Mouse (Mus musculus): ENCODE measurements around the gene Tpt1.

The Tpt1 gene

DNA sequence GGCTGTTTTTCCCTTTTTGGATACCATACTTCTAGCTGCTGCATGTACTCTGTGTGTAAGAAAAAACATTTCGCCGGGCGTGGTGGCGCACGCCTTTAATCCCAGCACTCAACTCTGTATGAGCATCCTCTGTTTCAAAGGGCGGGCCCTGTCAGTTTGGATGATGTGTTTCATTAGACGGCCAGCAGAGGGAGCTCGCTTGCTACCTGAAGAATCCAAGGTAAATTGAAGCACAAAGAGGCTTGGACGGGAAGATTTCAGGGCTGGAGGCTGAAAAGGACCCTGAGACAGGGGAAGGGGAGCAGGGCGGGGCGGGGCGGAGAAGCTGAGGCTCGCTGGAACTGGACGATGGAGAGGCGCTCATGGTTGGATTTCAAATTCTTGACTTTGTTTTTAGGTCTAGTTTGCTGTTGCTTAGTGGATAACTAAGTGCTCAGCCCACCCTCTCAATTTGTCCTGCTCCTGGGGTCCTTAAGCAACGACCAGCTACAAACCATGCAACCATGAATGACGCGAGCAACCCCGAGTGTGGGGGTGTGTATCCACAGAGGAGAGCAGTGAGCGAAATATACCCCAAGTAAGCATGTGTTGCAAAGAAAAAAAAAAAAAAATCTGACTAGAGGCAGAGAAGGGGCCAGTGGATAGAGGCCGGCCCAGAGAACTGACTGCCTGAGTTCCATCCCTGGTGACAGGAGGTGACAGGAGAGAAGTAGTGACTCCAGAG is 31.6 kb downstream of the Tpt1 start:
- peak; percentile 76 to 81 for DNase-seq (ENCODE audit: low spot score in 2 of 2)

DNA sequence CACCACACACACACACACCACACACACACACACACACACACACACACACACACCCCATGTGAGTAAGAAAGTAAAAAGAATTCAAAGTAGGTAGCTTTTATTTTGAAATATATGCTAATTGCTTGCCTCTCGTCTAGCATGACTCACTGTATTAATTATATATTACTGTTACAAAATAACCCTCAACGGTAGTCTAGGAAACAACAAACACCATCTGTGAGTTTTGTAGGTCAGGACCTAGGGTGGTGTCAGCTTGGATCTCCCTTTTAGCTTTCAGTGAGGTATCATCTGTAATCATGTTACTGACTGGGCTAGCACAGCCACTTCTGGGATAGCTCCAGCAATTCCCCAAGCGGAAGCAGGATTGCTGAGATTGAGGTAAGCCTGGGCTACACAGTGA is 32.4 kb downstream of the Tpt1 start:
- DNase-seq (ENCODE audit: low spot score in 2 of 2): no peak

DNA sequence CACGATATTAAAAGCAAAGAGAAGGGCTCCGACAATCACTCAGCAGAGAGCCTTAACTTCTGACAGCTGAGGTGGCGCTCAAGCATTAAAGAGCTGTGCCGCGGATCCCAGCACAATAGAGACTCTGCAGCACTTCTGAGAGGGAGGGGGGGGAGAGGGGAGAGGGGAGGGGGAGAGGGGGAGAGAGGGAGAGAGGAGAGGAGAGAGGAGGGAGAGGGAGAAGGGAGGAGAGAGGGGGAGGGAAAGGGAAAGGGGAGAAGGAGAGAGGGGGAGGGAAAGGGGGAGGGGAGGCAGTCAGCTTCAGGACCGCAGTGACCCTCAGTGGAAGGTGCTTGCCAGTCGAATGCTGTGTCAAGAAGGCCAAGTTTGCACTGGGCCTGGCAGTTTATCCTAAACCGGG is 34.1 kb downstream of the Tpt1 start:
- DNase-seq (ENCODE audit: low spot score in 2 of 2): no peak

GRCm38 (mm10) chr14:75881856-75882255 is 37.0 kb downstream of the Tpt1 start:
- DNase-seq (ENCODE audit: low spot score in 2 of 2): no peak

DNA sequence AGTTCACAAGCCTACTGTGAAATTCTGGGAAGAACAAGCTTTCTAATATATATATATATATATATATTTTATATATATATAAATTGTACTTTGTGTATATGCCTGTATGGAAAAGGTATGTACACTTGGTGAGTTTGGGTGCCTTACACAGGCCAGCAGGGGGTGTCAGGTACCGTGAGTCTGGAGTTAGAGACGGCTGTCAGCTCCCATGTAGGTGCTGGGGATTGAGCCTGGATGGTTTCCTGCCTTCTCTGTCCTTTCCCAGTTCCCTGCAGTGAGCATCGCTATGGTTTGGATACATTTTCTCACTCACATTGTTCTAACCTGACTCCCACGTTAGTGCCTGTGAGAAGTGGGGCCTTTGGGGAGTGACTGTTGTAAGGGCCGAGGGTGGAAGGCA is 38.4 kb downstream of the Tpt1 start:
- DNase-seq (ENCODE audit: low spot score in 2 of 2): no peak

DNA sequence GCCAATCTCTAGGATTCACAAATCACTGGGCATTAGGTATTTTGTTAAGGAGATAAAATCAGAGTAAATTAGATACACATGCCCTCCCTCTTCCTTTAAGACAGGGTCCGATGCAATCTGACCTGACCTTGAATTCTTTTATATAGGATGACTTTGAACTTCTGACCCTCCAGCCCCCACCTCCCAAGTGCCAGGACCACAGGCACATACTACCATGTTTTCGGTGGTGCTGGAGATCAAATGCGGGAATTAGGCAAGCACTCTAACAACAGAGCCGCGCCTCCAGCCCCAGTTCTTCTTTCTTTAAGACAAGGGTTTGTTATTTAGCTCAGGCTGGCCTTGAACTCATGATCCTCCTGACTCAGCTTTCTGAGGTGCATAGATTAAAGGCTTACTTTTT is 39.0 kb downstream of the Tpt1 start:
- no peak for DNase-seq (ENCODE audit: low spot score in 2 of 2)

GRCm38 (mm10) chr14:75892118-75892517 is 47.2 kb downstream of the Tpt1 start:
- DNase-seq (ENCODE audit: low spot score in 2 of 2): peak; percentile 86 to 94
